Mouse (Mus musculus) midbrain, embryonic 15.5 days (tissue): ENCODE results near the gene Rap1gap. TPM values are rescaled to one million over a fixed set of nuclear protein-coding genes. Genes with fewer than 3 reads are reported as not detected.

ENCODE experiments used
- ATAC-seq: fragments of 200-750 bp; cut with Nextera tagmentation; replicated peaks from 2 replicates; pipeline ENCODE4 v1.8.0; 2017; ENCODE audit warnings: moderate TSS enrichment
- H3K27ac ChIP-seq: fragments of 300-500 bp; sonication (generic); 2 replicates; pipeline ENCODE4 v1.5.1; 2015; ENCODE audit warnings: mild to moderate bottlenecking, inconsistent platforms
- H3K27me3 ChIP-seq: fragments of 300-500 bp; sonication (generic); replicated peaks from 2 replicates; pipeline ENCODE4 v1.6.1; 2015; ENCODE audit warnings: inconsistent platforms
- H3K36me3 ChIP-seq: fragments of 300-500 bp; sonication (generic); replicated peaks from 2 replicates; pipeline ENCODE4 v1.6.1; 2015; ENCODE audit warnings: inconsistent platforms
- H3K4me1 ChIP-seq: fragments of 300-500 bp; sonication (generic); 2 replicates; pipeline ENCODE4 v1.6.1; 2015; ENCODE audit warnings: inconsistent platforms
- H3K4me2 ChIP-seq: fragments of 300-500 bp; sonication (generic); 2 replicates; pipeline ENCODE4 v1.6.1; 2015; ENCODE audit warnings: inconsistent platforms, mild to moderate bottlenecking, moderate library complexity
- H3K4me3 ChIP-seq: fragments of 300-500 bp; sonication (generic); 2 replicates; pipeline ENCODE4 v1.5.1; 2015; ENCODE audit warnings: mild to moderate bottlenecking, inconsistent platforms
- H3K9ac ChIP-seq: fragments of 300-500 bp; sonication (generic); 2 replicates; pipeline ENCODE4 v1.6.1; 2015; ENCODE audit warnings: mild to moderate bottlenecking, inconsistent platforms
- H3K9me3 ChIP-seq: fragments of 300-500 bp; sonication (generic); 2 replicates; pipeline ENCODE4 v1.6.1; 2016; ENCODE audit warnings: inconsistent platforms
- WGBS: fragments of 180-500 bp; shearing (Covaris S2); methylation state at CpG from one replicate; pipeline ENCODE4 v1.1.7; 2015; ENCODE audit warnings: mixed read lengths; 5-methylcytosine and 5-hydroxymethylcytosine counted together
- polyA plus RNA-seq: library from polyadenylated mRNA; unstranded; fragments of >200 nt; fragmentation: Nextera tagmentation; extraction: Ambion mirVana; gene quantifications from 2 replicates; pipeline ENCODE4 v1.2.1, GENCODE M21; 2015

Gene Rap1gap
- polyA plus RNA-seq, 1 experiment from 2014 or later, result 88.1 TPM

DNA sequence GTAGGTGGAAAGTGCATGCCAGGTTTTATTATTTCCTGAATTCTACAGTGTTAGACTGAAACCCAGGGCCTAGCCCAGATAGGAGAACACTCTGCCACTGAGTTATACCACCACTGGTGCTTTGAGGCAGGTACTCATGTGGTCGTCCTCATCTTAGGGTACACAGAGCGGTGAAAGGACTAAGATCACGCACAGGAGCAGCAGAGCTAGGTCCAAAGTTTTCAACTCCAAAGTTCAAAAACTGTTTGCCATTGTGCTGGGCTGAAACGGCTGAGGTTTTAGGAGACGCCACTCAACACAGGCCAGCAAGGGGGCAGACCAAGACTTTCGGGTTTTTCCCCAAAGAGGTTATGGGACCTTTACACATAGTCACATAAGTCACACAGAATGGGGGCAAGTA is 110.0 kb downstream of the Rap1gap start:
- Histone ChIP-seq H3K9ac (no peak overlapping the region), H3K27me3 (no peaks in the 10 kb centered on the region), H3K4me3 (no peak overlapping the region), H3K9me3 (no peaks in the 10 kb centered on the region), H3K4me1 (0 out of 2 replicates have a peak, but pooled peaks cover 4% of the 10 kb centered on the region), H3K36me3 (no peaks in the 10 kb centered on the region), H3K4me2 (no peak overlapping the region), H3K27ac (no peak overlapping the region)
- WGBS, result 93% methylated on average over 6 of the region's 6 CpGs
- no peak for ATAC-seq

DNA sequence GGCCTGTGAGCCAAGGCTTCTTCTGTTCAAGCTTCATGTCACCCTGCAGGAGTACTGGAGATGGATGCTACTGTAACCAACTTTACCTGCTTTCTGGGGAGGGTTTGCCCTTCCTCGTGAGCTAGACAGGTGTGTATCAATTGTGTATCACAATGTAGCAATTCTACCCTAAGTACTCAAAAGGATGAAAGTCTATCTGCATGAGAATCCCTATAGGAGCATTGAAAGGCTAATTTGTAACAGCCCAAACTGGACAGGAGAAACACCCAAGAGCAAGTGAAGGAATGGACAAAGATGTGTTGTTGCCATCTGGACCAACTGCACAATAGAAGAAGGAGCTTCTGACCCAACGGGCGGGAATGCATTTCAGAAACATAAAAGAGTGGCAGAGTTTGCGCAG is 113.3 kb downstream of the Rap1gap start:
- Histone ChIP-seq H3K9ac (no peak overlapping the region), H3K4me3 (no peak overlapping the region), H3K9me3 (no peaks in the 10 kb centered on the region), H3K27me3 (no peaks in the 10 kb centered on the region), H3K36me3 (no peaks in the 10 kb centered on the region), H3K4me1 (no peaks in the 10 kb centered on the region), H3K27ac (no peak overlapping the region), H3K4me2 (no peak overlapping the region)
- 85% methylated on average over 4 of the region's 4 CpGs for WGBS
- no peak for ATAC-seq

DNA sequence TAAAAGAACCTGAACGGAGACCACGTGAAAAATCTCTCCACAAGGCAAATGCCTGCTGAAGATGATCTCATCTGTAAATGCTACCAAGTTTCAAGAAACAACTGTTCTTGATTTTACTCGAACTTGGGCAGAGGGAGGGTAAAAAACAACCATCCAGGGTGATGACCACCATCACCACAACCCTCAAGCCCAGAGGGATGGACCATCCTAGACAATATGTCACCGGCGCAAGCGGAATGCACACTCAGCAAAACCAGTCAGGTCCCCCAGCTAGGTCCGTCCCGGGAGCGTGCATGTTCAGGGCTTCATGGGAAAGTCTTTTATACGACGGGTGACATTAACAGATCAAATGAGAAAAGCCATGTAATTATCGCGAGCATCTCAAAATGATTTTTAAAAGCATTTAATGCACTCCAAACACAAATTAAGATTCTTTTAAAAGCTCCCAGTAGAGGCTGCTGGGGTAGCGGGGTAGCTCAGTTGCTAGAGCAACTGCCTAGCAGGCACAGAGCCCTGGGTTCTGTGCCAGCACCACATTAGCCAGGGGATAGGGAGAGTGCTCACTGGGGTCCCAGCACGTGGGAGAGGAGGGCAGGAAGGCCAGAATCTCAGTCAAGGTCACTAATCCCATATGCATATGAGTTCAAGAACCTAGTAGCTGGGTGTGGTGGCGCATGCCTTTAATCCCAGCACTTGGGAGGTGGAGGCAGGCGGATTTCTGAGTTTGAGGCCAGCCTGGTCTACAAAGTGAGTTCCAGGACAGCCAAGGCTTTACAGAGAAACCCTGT is 114.1 kb downstream of the Rap1gap start:
- H3K27ac ChIP-seq, result no peak overlapping the region
- WGBS, result 80% methylated on average over 17 of the region's 17 CpGs
- no peak for ATAC-seq
- H3K4me2 ChIP-seq, result no peak overlapping the region
- H3K4me1 ChIP-seq, result no peaks in the 10 kb centered on the region
- no peaks in the 10 kb centered on the region for H3K9me3 ChIP-seq
- no peak overlapping the region for H3K9ac ChIP-seq
- no peaks in the 10 kb centered on the region for H3K27me3 ChIP-seq
- no peaks in the 10 kb centered on the region for H3K36me3 ChIP-seq
- no peak overlapping the region for H3K4me3 ChIP-seq

Other genes with a start within 250 kb of the Rap1gap start
- not detected in 2 replicates for gene Cela3b, start 234.2 kb upstream of the Rap1gap start, polyA plus RNA-seq
- not detected in 2 replicates for gene 1700013G24Rik, start 211.4 kb upstream of the Rap1gap start, polyA plus RNA-seq
- gene Hspg2, start 196.0 kb upstream of the Rap1gap start, polyA plus RNA-seq, result 4.0 and 4.1 TPM in 2 replicates
- gene Ldlrad2, start 90.2 kb upstream of the Rap1gap start, polyA plus RNA-seq, result 0.47 TPM in 1 of 2 replicates, not detected in the other
- gene Usp48, start 71.0 kb upstream of the Rap1gap start, polyA plus RNA-seq, result 67.0 and 70.6 TPM in 2 replicates
- 8.8 and 9.6 TPM in 2 replicates for gene Alpl, start 131.7 kb downstream of the Rap1gap start, polyA plus RNA-seq
- gene Ece1, start 197.5 kb downstream of the Rap1gap start, polyA plus RNA-seq, result 20.7 and 23.1 TPM in 2 replicates